Mouse (Mus musculus): ENCODE measurements around the gene Cyp4f17.
"Not testable (repeated sequence)": the region's sequence is repeated elsewhere in the genome, so short reads cannot be mapped to it uniquely, and the experiment has no call there.

DNA sequence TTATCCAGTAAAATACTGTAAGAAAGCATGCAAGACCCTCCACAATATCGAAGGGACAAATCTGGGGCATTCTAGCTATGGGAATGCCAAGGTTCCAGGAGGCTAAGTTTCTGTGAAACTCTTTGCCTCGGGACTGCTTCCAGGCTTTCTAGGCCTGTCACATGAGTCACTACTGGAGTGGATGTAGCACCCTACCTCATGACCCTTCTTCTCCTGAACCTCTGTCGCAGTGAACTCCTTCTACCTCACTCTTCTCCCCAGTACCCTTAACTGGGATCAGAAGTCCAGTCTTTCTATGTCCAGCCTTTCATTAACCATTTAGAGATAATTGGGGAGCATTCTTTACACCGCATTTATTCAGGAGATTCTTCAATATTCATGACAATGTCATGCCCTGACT is 5.3 kb upstream of the Cyp4f17 start:
- TF ChIP-seq CTCF (conservative IDR thresholded peaks at IDR 0.05; ENCODE audit: low read length); POU5F1 (IDR thresholded peaks at IDR 0.05; ENCODE audit: borderline replicate concordance, low read length); NANOG (IDR thresholded peaks at IDR 0.05; ENCODE audit: borderline replicate concordance, low read length): not testable (repeated sequence)

Data from E14TG2a.4 (cell line).